Mouse (Mus musculus) liver, embryonic 14.5 days (tissue): ENCODE data around the gene Nlrp4f. TPM values are rescaled to one million over a fixed set of nuclear protein-coding genes. Genes with fewer than 3 reads are reported as not detected.

Experiments
- ATAC-seq: fragments of 200-750 bp; cut with Nextera tagmentation; 2 replicates; pipeline ENCODE4 v1.8.0; 2017; ENCODE audit warnings: moderate number of reproducible peaks, mild to moderate bottlenecking, moderate library complexity; ENCODE audit not compliant: insufficient read depth
- DNase-seq, 3 experiments: peaks; one replicate each; pipeline ENCODE4 v3.0.0-alpha.2; 2012 to 2013; ENCODE audit warnings: low read depth in 3 of 3, low spot score in 3 of 3
- H3K27ac ChIP-seq: fragments of 300-500 bp; sonication (generic); 2 replicates; pipeline ENCODE4 v1.5.1; 2014; ENCODE audit warnings: moderate library complexity, mild to moderate bottlenecking, control low read depth, inconsistent platforms
- H3K27me3 ChIP-seq: fragments of 300-500 bp; sonication (generic); 2 replicates; pipeline ENCODE4 v1.6.1; 2014; ENCODE audit warnings: mild to moderate bottlenecking, low read length, moderate library complexity; ENCODE audit not compliant: control insufficient read depth, insufficient read depth
- H3K36me3 ChIP-seq: fragments of 300-500 bp; sonication (generic); replicated peaks from 2 replicates; pipeline ENCODE4 v1.6.1; 2014; ENCODE audit warnings: low read depth; ENCODE audit not compliant: control insufficient read depth, insufficient read depth
- H3K4me1 ChIP-seq, 2 experiments: fragments of 200-500 bp in 1 of 2; fragments of 300-500 bp in 1 of 2; sonication (generic) in 1 of 2; replicated peaks; 2 replicates each; pipeline ENCODE4 v1.6.1; 2012 to 2014; ENCODE audit warnings: antibody characterized with exemption in 1 of 2, inconsistent platforms in 1 of 2, low read length in 1 of 2; ENCODE audit not compliant: control insufficient read depth in 2 of 2, insufficient read depth in 2 of 2
- H3K4me2 ChIP-seq: fragments of 300-500 bp; sonication (generic); 2 replicates; pipeline ENCODE4 v1.6.1; 2014; ENCODE audit warnings: low read depth, mild to moderate bottlenecking, control low read depth, moderate library complexity
- H3K4me3 ChIP-seq, 2 experiments: fragments of 200-500 bp in 1 of 2; fragments of 300-500 bp in 1 of 2; sonication (generic) in 1 of 2; 2 replicates each; pipeline ENCODE4 v1.5.1; 2012 to 2014; ENCODE audit warnings: low read depth in 2 of 2, low read length in 2 of 2, mild to moderate bottlenecking in 2 of 2, control low read depth in 1 of 2, inconsistent platforms in 1 of 2, moderate library complexity in 1 of 2; ENCODE audit not compliant: insufficient read depth in 1 of 2
- H3K9ac ChIP-seq: fragments of 300-500 bp; sonication (generic); replicated peaks from 2 replicates; pipeline ENCODE4 v1.6.1; 2014; ENCODE audit warnings: mild to moderate bottlenecking, control low read depth, moderate library complexity
- H3K9me3 ChIP-seq: fragments of 300-500 bp; sonication (generic); 2 replicates; pipeline ENCODE4 v1.6.1; 2016; ENCODE audit warnings: low read length, mixed read lengths; ENCODE audit not compliant: control insufficient read depth
- CTCF ChIP-seq: IDR thresholded peaks from 2 replicates; pipeline ENCODE4 v1.5.1; 2016; ENCODE audit warnings: antibody characterized with exemption, low read depth, control low read depth
- EP300 ChIP-seq: IDR thresholded peaks from 2 replicates; pipeline ENCODE4 v1.6.1; 2016; ENCODE audit warnings: antibody characterized with exemption, low read depth
- WGBS: fragments of 180-500 bp; shearing (Covaris S2); extraction: QIAGEN DNeasy Blood & Tissue Kit; methylation state at CpG from one replicate; pipeline ENCODE4 v1.1.7; 2014; ENCODE audit not compliant: insufficient replicate concordance; 5-methylcytosine and 5-hydroxymethylcytosine counted together
- polyA plus RNA-seq, 2 experiments: library from polyadenylated mRNA; depleted of rRNA in 1 of 2; stranded (reverse) in 1 of 2; unstranded in 1 of 2; fragments of >200 nt; fragmentation: Nextera tagmentation in 1 of 2; extraction: Ambion mirVana in 1 of 2; gene quantifications; 2 replicates each; pipeline versions ENCODE4 v1.2.1 to v1.2.3; 2012 to 2014

Gene Nlrp4f
- polyA plus RNA-seq (2012; rRNA removed), result not detected in 2 replicates
- polyA plus RNA-seq (2014; fragmentation: Nextera tagmentation; extraction: Ambion mirVana), result 0.17 TPM in 1 of 2 replicates, not detected in the other

DNA sequence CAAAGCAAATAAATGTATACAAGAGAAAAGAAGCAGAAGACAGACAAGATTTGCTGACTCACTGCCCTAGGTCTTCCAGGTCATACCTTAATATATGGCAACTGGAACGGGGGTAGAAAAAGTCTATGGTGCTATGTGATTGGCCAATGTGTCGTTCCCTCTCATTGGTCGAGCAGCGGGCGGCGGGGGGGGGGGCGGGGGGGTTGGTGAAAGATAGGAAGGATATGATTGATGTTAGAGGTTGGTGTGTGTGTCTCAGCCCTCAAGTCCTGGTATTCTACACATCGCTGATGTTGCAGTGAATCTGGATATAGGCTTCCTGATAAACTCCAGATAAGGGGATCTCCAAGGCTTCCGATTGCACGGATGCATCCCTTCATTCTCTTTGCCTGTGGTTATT lies at the start of gene Nlrp4f:
TSS of gene Nlrp4f (minus strand) at position 101 of the 400 bp plus-strand sequence.
- Histone ChIP-seq H3K9ac (no peak within 1 kb of the TSS), H3K27me3 (no peaks in the 10 kb centered on the region), H3K36me3 (no peaks in the 10 kb centered on the region), H3K4me2 (no peak within 1 kb of the TSS), H3K9me3 (no peaks in the 10 kb centered on the region), H3K4me3 (no peak within 1 kb of the TSS), H3K4me1 (no peaks in the 10 kb centered on the region), H3K27ac (no peak within 1 kb of the TSS)
- 71% methylated on average over 10 of the region's 10 CpGs for WGBS
- DNase-seq (no peak), ATAC-seq (no peak)
- TF ChIP-seq CTCF, result no peak
- TF ChIP-seq EP300, result no peak

DNA sequence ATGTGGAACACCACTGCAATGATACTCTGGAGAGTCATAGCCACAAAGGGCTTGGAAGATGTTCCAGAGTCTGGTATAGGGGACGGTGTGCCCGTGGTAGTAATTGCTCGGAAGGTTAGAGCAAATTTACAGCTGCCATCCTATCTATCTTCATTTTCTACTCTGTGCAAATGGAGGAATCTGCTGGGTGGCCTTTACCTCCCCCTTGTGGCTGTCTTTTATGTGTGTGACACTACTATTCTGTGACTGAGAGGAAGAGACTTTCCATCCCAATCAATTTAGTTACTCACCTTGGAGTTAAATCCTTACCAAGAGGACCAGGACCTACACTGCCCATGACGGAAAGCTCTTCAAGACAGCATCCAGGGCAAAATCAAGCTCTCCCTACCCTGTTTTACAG lies 37.5 kb upstream of the Nlrp4f start:
- H3K9ac ChIP-seq, result no peak overlapping the region
- DNase-seq (peak in 1 of 3 experiments; percentile 5), ATAC-seq (no peak)
- no peaks in the 10 kb centered on the region; the same call in 1 of the 2 replicates for H3K36me3 ChIP-seq
- H3K27me3 ChIP-seq, result no peaks in the 10 kb centered on the region
- no peak overlapping the region for H3K4me2 ChIP-seq
- H3K9me3 ChIP-seq, result no peaks in the 10 kb centered on the region
- peaks cover 6 to 11% of the 10 kb centered on the region in 2 experiments for H3K4me1 ChIP-seq
- WGBS, result 75% methylated on average over 4 of the region's 4 CpGs
- TF ChIP-seq EP300, result no peak
- TF ChIP-seq CTCF, result peak; percentile 58
- no peak overlapping the region for H3K27ac ChIP-seq
- H3K4me3 ChIP-seq, result no peak overlapping the region

DNA sequence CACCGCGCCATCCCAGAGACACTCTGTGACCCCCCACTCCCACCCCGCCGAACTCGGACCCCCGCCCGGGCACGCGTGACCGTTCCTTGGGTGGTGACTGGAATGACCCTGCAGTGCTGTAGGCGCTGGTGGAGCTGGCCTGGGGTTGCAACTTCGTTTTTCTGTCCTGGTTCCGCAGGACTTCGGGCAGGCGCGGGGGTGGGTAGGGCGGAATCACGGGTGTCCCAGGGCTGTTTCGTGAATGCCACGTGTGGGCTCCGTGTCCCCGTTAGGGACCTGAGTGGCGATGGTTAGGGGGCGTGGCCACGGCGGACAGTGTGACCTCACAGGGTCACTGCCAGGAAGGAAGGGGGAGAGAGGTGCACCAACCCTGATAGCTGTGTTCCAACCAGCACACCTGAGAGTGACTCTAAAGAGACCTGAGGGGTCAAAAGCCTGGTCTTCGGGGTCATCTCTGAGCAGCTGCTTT lies 36.6 kb upstream of the Nlrp4f start:
- H3K9ac ChIP-seq, result peak overlapping the region; percentile 77

DNA sequence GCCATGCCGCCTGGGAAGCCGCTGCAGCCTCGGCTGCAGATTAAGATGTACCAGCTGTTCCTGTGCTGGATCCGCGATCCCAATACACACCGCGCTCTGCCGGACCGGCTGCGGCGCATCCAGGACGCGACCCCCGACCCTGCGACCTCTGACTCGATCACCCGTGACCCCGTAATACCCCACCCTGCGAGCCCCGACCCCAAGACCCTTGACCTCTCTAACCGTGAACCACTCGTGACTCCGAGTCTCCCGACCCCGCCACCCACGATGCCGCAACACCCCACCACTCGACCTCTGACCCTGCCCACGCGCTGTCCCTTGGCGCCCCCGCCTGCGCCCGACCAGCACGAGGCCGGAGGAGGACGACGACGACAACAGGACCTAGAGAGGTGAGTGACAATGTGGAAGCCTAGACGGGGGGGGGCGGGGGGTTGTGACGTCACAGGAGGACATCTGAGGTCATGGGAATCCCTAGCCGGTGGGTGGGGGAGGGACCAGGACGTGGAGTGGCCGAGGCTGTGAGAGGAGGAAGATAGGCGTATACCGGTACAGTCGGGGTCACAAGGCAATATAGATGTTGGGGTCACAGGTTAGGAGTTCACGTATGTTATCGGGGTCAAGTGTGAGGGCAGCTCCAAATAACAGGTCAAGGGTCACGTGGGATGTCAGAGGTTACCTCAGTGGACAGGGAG lies 36.0 kb upstream of the Nlrp4f start:
- no peaks in the 10 kb centered on the region for H3K27me3 ChIP-seq
- no peak for TF ChIP-seq EP300
- no peak for TF ChIP-seq CTCF
- H3K36me3 ChIP-seq, result no peaks in the 10 kb centered on the region
- peak overlapping the region; percentile 96 for H3K4me2 ChIP-seq
- ATAC-seq, result peak; percentile 27
- no peaks in the 10 kb centered on the region for H3K9me3 ChIP-seq
- peak; percentile 4 to 55 (median 33) for DNase-seq
- H3K9ac ChIP-seq, result peak overlapping the region; percentile 77
- WGBS, result under 1% methylated on average over 51 of the region's 51 CpGs
- peaks cover 6 to 11% of the 10 kb centered on the region in 2 experiments for H3K4me1 ChIP-seq
- H3K4me3 ChIP-seq, result peak overlapping the region; percentile 79 to 84
- peak overlapping the region; percentile 82 for H3K27ac ChIP-seq

More for the DNA sequence above, 36.6 kb upstream of the Nlrp4f start:
- ATAC-seq (no peak), DNase-seq (no peak)
- H3K27me3 ChIP-seq, result no peaks in the 10 kb centered on the region
- peaks cover 6 to 11% of the 10 kb centered on the region in 2 experiments for H3K4me1 ChIP-seq
- peak overlapping the region; percentile 96 for H3K4me2 ChIP-seq
- H3K27ac ChIP-seq, result no peak overlapping the region
- no peak for TF ChIP-seq EP300
- TF ChIP-seq CTCF, result no peak
- peak overlapping the region; percentile 79 to 84 for H3K4me3 ChIP-seq
- WGBS, result 24% methylated on average over 27 of the region's 27 CpGs
- H3K36me3 ChIP-seq, result no peaks in the 10 kb centered on the region
- no peaks in the 10 kb centered on the region for H3K9me3 ChIP-seq

DNA sequence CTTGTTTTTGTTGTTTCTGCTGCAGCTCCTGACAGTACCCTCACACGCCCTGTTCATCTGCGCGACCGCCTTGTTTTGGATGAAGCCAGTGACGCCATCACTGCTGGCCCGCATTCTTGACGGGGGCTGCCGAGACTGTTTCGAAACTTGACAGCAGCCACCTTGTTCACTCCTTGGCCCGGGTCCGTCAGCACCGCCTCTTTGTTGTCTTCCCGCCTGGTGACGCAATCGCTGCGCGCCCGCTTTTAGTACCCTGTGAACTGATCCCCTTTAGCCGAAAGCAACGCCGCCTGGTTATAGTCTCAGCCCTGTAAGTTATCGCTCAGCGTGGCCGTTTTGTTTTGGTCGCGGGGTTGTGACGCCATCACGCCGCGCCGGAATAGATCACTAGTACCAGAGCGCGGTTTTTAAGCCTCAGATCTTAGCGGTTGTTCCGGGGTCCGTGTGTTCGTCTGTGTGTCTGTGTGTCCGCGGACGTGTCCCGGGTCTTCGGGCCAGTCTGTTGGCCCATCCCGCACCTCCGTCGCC lies 35.4 kb upstream of the Nlrp4f start:
- peaks cover 6 to 11% of the 10 kb centered on the region in 2 experiments for H3K4me1 ChIP-seq
- no peaks in the 10 kb centered on the region for H3K27me3 ChIP-seq
- peak overlapping the region; percentile 96 for H3K4me2 ChIP-seq
- H3K4me3 ChIP-seq, result peak overlapping the region; percentile 79 to 84
- no peaks in the 10 kb centered on the region for H3K9me3 ChIP-seq
- under 1% methylated on average over 45 of the region's 45 CpGs for WGBS
- H3K27ac ChIP-seq, result peak overlapping the region; percentile 82
- peak overlapping the region; percentile 77 for H3K9ac ChIP-seq
- DNase-seq (peak; percentile 82 to 87 (median 85)), ATAC-seq (peak; percentile 77)
- no peaks in the 10 kb centered on the region for H3K36me3 ChIP-seq
- TF ChIP-seq EP300, result no peak
- TF ChIP-seq CTCF, result 0 out of 2 replicates have a peak, but pooled peaks have one; percentile 2
